Mouse (Mus musculus): ENCODE measurements around the gene Mrtfa. TPM values are rescaled to one million over a fixed set of nuclear protein-coding genes. Genes with fewer than 3 reads are reported as not detected.

Mrtfa gene
- 23.6 and 30.4 TPM in 2 replicates for polyA plus RNA-seq (2016; fragmentation: Nextera tagmentation; extraction: Ambion mirVana)

DNA sequence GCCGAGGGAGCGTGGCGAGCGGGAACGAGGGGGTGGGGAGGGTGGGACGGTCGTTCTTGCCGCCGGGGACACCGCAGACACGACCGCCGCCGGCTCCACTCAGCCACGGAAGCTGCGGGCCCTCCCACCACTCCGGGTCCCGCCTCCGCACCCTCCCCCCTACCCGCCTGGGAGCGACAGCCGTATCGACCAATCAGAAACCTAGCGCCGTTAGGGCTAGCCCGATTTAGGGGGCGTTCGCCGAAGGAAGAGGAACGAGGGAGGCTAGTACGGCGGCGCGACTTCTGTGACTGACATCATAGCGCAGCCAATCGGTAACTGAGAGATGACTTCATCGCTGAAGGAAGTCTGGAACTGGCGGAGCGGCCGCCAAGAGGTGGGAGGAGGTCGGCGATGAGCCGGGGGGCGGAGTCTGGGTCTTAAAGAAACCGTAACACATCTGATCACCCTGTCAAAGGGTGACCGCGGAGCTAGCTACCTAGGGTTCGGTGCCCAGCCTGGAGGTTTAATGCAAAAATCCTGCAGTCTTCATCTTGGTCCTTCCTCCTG lies at the start of gene Mrtfa:
Mrtfa (minus strand) TSS at position 128 of the 549 bp plus-strand sequence.
- peak within 1 kb of the TSS; percentile 83 for H3K9ac ChIP-seq
- H3K4me3 ChIP-seq, result peak within 1 kb of the TSS; percentile 85
- under 1% methylated on average over 44 of the region's 48 CpGs for WGBS

DNA sequence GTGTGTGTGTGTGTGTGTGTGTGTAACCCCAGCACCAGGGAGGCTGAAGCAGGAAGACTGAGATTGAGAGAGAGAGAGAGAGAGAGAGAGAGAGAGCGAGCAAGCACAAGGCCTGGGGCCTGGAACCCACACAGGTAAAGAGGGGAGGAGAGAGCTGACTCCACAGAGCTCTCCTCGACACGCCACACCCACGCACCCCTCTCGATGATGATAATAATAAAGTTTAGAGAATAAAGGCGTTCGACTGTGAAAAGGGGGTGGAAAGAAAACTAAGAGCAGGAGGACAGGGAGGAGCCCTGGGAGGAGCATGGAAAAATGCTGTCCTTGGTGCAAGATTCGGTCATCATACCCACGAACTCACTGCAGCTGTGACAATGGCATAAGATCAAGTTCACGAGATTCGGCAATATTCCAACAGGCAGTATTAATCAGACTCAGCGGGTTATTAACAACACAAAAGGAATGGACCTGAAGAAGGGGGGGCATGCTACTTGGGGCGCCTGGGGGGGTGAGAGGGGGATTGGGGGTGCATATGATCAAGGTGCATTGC lies 49.3 kb upstream of the Mrtfa start:
- no peak for ATAC-seq (ENCODE audit: insufficient number of reproducible peaks, insufficient read depth, low FRiP score, low TSS enrichment)
- Histone ChIP-seq H3K27me3 (peaks cover 24% of the 10 kb centered on the region), H3K4me2 (replicated peaks) (no peak overlapping the region), H3K4me1 (peaks cover 16% of the 10 kb centered on the region; the same call in 1 of the 2 replicates), H3K27ac (no peak overlapping the region), H3K9ac (no peak overlapping the region), H3K4me3 (no peak overlapping the region), H3K36me3 (no peaks in the 10 kb centered on the region), H3K9me3 (0 out of 2 replicates have a peak, but pooled peaks cover 3% of the 10 kb centered on the region)
- 75% methylated on average over 13 of the region's 13 CpGs for WGBS

More for the DNA sequence above, at the start of gene Mrtfa:
- peaks cover 17% of the 10 kb centered on the region; the same call in 1 of the 2 replicates for H3K4me1 ChIP-seq
- H3K9me3 ChIP-seq, result no peaks in the 10 kb centered on the region
- no peaks in the 10 kb centered on the region for H3K36me3 ChIP-seq
- ATAC-seq (ENCODE audit: insufficient number of reproducible peaks, insufficient read depth, low FRiP score, low TSS enrichment), result peak; percentile 97
- peak within 1 kb of the TSS; percentile 51; the same call in 1 of the 2 replicates for H3K27ac ChIP-seq
- peak within 1 kb of the TSS; percentile 93 for H3K4me2 ChIP-seq (replicated peaks)
- H3K27me3 ChIP-seq, result no peaks in the 10 kb centered on the region

DNA sequence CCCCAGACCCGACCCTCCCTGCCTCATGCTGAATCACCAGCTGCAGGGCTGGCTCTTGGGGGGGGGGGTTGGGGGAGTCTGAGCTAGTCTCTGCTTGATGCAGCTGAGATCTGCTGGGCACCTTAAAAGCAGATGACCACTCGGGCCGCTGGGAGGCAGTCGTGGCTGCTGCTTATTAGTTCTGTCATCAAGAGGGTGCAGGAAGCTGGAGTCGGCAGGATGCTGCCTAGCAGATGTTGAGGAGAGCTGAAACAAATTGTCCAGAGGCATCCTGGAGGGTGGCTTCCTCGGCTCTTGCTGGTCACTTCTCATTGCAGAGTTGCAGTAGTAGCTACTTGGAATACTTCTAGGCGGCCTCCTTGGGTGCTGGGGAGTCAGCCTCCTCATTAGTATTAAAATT lies 48.7 kb upstream of the Mrtfa start:
- H3K36me3 ChIP-seq, result no peaks in the 10 kb centered on the region
- H3K9me3 ChIP-seq, result 0 out of 2 replicates have a peak, but pooled peaks cover 2% of the 10 kb centered on the region
- WGBS, result 13% methylated on average over 7 of the region's 7 CpGs
- H3K4me1 ChIP-seq, result peaks cover 17% of the 10 kb centered on the region; the same call in 1 of the 2 replicates
- H3K4me3 ChIP-seq, result no peak overlapping the region
- no peak overlapping the region for H3K9ac ChIP-seq
- ATAC-seq (ENCODE audit: insufficient number of reproducible peaks, insufficient read depth, low FRiP score, low TSS enrichment), result no peak
- peaks cover 25% of the 10 kb centered on the region for H3K27me3 ChIP-seq
- no peak overlapping the region for H3K27ac ChIP-seq
- no peak overlapping the region for H3K4me2 ChIP-seq (replicated peaks)

DNA sequence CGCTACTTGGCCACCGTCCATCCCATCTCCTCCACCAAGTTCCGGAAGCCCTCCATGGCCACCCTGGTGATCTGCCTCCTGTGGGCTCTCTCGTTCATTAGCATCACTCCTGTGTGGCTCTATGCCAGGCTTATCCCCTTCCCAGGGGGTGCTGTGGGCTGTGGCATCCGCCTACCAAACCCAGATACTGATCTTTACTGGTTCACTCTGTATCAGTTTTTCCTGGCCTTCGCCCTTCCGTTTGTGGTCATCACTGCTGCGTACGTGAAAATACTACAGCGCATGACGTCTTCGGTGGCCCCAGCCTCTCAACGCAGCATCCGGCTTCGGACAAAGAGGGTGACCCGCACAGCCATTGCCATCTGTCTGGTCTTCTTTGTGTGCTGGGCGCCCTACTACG lies 46.9 kb upstream of the Mrtfa start:
- ATAC-seq (ENCODE audit: insufficient number of reproducible peaks, insufficient read depth, low FRiP score, low TSS enrichment), result no peak
- Histone ChIP-seq H3K4me2 (replicated peaks) (no peak overlapping the region), H3K9me3 (no peaks in the 10 kb centered on the region), H3K36me3 (no peaks in the 10 kb centered on the region), H3K4me3 (no peak overlapping the region), H3K4me1 (peaks cover 17% of the 10 kb centered on the region; the same call in 1 of the 2 replicates), H3K27me3 (peaks cover 27% of the 10 kb centered on the region), H3K27ac (no peak overlapping the region), H3K9ac (no peak overlapping the region)
- WGBS, result 92% methylated on average over 18 of the region's 18 CpGs

DNA sequence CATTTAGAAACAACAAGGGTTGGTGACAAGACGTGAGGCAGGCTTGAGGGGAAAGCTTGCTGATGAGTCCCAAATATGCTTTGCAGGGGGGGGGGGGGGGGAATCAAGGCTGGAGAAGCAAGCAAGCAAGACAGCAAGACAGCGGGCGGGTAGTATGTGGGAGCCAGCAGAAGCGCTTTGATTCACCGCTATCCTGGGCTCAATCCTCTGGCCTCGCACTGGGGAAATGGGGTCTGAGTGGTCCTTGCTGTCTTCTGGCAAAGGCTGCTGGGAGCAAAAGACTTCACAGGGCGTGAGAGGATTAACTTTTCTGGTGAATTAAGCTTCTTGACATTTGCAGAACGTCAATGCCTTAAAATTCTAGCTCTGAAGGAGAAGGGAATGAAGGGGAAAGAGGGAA lies 45.5 kb upstream of the Mrtfa start:
- peaks cover 17% of the 10 kb centered on the region; the same call in 1 of the 2 replicates for H3K4me1 ChIP-seq
- no peak overlapping the region for H3K27ac ChIP-seq
- H3K4me2 ChIP-seq (replicated peaks), result peak overlapping the region; percentile 69
- H3K9me3 ChIP-seq, result no peaks in the 10 kb centered on the region
- ATAC-seq (ENCODE audit: insufficient number of reproducible peaks, insufficient read depth, low FRiP score, low TSS enrichment), result no peak
- H3K9ac ChIP-seq, result no peak overlapping the region
- peaks cover 27% of the 10 kb centered on the region for H3K27me3 ChIP-seq
- peak overlapping the region; percentile 36 for H3K4me3 ChIP-seq
- H3K36me3 ChIP-seq, result no peaks in the 10 kb centered on the region
- 7% methylated on average over 8 of the region's 8 CpGs for WGBS

DNA sequence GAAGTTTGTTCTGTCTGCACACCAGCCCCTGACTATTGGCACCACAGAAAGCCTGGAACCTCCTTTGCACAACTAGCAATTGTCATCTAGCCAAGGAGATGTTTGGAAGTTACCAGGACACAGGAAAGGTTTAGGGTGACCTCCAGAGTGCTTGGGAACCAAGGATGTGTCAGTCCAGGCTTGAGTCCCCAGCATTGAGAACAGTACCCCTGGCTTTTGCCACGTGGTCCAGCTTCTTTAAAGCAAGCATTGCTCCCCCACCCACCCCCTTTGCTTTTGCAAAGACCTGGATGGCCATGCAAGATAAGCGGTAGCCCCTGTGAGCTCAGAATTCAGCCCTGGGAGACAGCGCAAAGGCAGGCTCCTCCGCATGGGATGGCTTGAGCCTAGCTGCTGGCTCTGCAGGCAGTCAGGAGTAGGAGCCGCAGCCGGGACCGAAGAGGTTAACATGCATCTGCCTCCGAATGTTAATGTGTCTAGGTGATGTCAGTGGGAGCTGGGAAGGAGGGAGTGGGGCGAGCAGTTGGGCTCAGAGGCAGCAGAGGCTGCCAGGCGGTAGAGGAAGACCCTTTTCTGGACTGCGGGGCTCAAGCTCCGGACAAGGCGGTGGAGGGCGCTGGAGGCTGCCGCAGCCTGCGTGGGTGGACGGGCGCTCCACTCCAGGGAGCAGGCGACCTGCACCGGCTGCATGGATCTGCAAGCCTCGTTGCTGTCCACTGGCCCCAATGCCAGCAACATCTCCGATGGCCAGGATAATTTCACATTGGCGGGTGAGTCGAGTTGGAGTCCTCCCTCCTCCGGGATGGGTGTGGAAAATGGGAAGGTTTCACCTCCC lies 44.7 kb upstream of the Mrtfa start, which contains the start of gene Mchr1:
Mchr1 (plus strand) TSS at position 414 of the 835 bp plus-strand sequence.
- H3K27me3 ChIP-seq, result peaks cover 27% of the 10 kb centered on the region
- no peak within 1 kb of the TSS for H3K27ac ChIP-seq

DNA sequence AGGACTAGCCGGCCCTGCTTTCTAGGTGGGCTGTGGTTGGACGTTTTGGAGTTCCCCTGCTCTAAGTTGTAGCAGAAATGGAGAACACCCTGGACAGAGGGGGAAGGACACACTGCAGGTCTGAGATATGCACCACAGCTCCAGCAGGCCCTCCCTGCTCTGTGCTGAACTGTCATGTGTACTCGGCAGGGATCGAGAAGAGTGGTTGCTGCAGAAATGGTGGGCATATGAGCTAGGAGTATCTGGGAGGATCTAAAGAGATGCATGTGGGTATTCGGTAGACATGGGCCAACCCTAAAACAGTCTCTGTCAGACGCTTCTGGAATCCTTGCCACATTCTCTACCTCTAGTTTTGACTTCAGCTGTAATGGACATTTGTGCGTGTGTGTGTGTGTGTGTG lies 40.8 kb upstream of the Mrtfa start:
- no peak overlapping the region for H3K9ac ChIP-seq
- H3K27me3 ChIP-seq, result 0 out of 2 replicates have a peak, but pooled peaks cover 11% of the 10 kb centered on the region
- H3K27ac ChIP-seq, result no peak overlapping the region
- no peaks in the 10 kb centered on the region for H3K9me3 ChIP-seq
- WGBS, result 88% methylated on average over 7 of the region's 7 CpGs
- H3K36me3 ChIP-seq, result no peaks in the 10 kb centered on the region
- no peak for ATAC-seq (ENCODE audit: insufficient number of reproducible peaks, insufficient read depth, low FRiP score, low TSS enrichment)
- H3K4me2 ChIP-seq (replicated peaks), result no peak overlapping the region
- no peak overlapping the region for H3K4me3 ChIP-seq
- H3K4me1 ChIP-seq, result peaks cover 14% of the 10 kb centered on the region; the same call in 1 of the 2 replicates

More for the DNA sequence above, 44.7 kb upstream of the Mrtfa start, which contains the start of gene Mchr1:
- peak within 1 kb of the TSS; percentile 46 for H3K9ac ChIP-seq
- under 1% methylated on average over 25 of the region's 25 CpGs for WGBS
- no peaks in the 10 kb centered on the region for H3K9me3 ChIP-seq
- peak; percentile 70; the same call in 1 of the 2 replicates for ATAC-seq (ENCODE audit: insufficient number of reproducible peaks, insufficient read depth, low FRiP score, low TSS enrichment)
- peak within 1 kb of the TSS; percentile 69 for H3K4me2 ChIP-seq (replicated peaks)
- H3K4me3 ChIP-seq, result peak within 1 kb of the TSS; percentile 36
- H3K36me3 ChIP-seq, result no peaks in the 10 kb centered on the region
- H3K4me1 ChIP-seq, result peaks cover 17% of the 10 kb centered on the region; the same call in 1 of the 2 replicates

DNA sequence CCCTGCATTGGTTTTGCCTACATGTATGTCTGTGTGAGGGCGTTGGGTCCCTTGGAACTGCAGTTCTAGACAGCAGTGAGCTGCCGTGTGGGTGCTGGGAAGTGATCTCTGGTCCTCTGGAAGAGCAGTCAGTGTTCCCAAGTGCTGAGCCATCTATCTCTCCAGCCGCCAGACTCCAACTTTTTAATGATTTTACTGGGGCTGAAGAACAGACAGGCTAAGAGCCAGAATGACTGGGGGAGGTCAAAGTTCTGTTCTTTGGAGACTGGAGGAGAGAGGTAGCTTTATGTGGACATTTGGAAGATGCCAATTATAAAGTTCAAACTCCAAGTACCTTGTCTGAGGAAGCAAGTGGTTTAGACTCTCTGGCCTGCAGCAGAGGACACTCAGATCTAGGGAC lies 39.2 kb upstream of the Mrtfa start:
- no peaks in the 10 kb centered on the region for H3K4me1 ChIP-seq
- no peak overlapping the region for H3K27ac ChIP-seq
- 0 out of 2 replicates have a peak, but pooled peaks cover 3% of the 10 kb centered on the region for H3K27me3 ChIP-seq
- no peaks in the 10 kb centered on the region for H3K9me3 ChIP-seq
- 79% methylated on average over 3 of the region's 3 CpGs for WGBS
- no peak overlapping the region for H3K4me2 ChIP-seq (replicated peaks)
- H3K9ac ChIP-seq, result no peak overlapping the region
- H3K36me3 ChIP-seq, result no peaks in the 10 kb centered on the region
- H3K4me3 ChIP-seq, result no peak overlapping the region
- ATAC-seq (ENCODE audit: insufficient number of reproducible peaks, insufficient read depth, low FRiP score, low TSS enrichment), result no peak

DNA sequence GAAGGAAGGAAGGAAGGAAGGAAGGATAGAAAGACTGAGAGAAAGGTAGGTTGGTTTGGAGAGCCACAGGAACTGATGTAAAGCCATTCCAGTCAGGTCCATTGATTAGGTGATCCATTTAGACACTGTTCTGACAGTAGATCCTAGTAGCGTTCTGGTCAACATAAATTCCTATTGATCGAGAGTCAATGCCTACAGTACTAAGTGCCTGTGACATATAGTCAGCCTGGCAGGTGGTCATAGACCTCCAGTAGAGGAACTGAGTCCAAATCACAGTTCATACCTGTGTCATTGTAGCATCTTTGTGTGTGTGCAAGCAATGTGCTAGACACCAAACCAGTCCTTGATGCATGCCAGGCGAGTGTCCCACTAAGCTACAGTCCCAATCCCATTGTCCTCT lies 37.7 kb upstream of the Mrtfa start:
- H3K36me3 ChIP-seq, result no peaks in the 10 kb centered on the region
- H3K4me1 ChIP-seq, result no peaks in the 10 kb centered on the region
- no peak overlapping the region for H3K4me2 ChIP-seq (replicated peaks)
- H3K4me3 ChIP-seq, result no peak overlapping the region
- no peak for ATAC-seq (ENCODE audit: insufficient number of reproducible peaks, insufficient read depth, low FRiP score, low TSS enrichment)
- no peak overlapping the region for H3K9ac ChIP-seq
- no peaks in the 10 kb centered on the region for H3K27me3 ChIP-seq
- no peak overlapping the region for H3K27ac ChIP-seq
- no peaks in the 10 kb centered on the region for H3K9me3 ChIP-seq
- 85% methylated on average over 3 of the region's 3 CpGs for WGBS

DNA sequence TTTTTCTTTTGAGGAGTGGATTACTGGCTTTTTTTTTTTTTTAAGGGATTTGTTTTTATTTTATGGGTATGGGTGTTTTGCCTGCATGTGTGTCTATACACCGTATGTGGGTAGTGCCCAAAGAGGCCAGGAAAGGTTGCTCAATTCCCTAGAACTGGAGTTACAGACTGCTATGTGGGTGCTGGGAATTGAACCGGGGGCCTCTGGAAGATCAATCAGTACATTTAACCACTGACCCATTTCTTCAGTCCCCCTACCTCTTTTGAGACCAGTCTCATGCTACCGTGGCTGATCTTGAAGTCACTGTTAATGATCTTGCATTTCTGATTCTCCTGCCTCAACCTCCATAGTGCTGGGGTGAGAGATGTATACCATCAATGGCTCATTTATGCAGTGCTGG lies 36.7 kb upstream of the Mrtfa start:
- no peak overlapping the region for H3K4me2 ChIP-seq (replicated peaks)
- no peak overlapping the region for H3K27ac ChIP-seq
- no peaks in the 10 kb centered on the region for H3K9me3 ChIP-seq
- no peaks in the 10 kb centered on the region for H3K36me3 ChIP-seq
- 93% methylated on average over 3 of the region's 3 CpGs for WGBS
- H3K4me3 ChIP-seq, result no peak overlapping the region
- no peaks in the 10 kb centered on the region for H3K27me3 ChIP-seq
- H3K9ac ChIP-seq, result no peak overlapping the region
- no peak for ATAC-seq (ENCODE audit: insufficient number of reproducible peaks, insufficient read depth, low FRiP score, low TSS enrichment)
- H3K4me1 ChIP-seq, result no peaks in the 10 kb centered on the region

DNA sequence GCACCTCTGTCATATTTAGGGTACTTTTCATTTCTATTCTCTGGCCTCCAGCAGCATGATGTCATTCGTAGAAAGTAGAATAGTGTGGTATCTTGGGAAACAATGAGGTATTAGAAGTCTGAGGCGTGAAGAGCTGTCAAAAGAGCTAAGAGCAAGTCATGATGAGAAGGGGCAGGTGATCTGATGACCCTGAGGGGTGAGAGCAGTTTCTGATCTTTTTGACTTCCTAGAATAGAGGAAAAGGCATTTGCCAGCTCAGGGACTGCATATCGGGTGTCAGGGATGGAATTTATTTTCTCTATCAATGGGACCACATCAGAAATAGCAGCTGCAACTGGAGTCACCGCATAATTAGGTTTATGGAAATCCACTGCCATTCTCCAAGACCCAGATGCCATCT lies 36.2 kb upstream of the Mrtfa start:
- ATAC-seq (ENCODE audit: insufficient number of reproducible peaks, insufficient read depth, low FRiP score, low TSS enrichment), result no peak
- WGBS, result 57% methylated on average over 4 of the region's 4 CpGs

More for the DNA sequence above, 36.2 kb upstream of the Mrtfa start:
- H3K4me2 ChIP-seq (replicated peaks), result no peak overlapping the region
- no peaks in the 10 kb centered on the region for H3K9me3 ChIP-seq
- no peaks in the 10 kb centered on the region for H3K27me3 ChIP-seq
- no peaks in the 10 kb centered on the region for H3K4me1 ChIP-seq
- H3K9ac ChIP-seq, result no peak overlapping the region
- H3K27ac ChIP-seq, result no peak overlapping the region
- H3K36me3 ChIP-seq, result no peaks in the 10 kb centered on the region
- no peak overlapping the region for H3K4me3 ChIP-seq
